Mouse (Mus musculus): ENCODE data around the gene Gemin2.
"Not testable (repeated sequence)": the region's sequence is repeated elsewhere in the genome, so short reads cannot be mapped to it uniquely, and the experiment has no call there.

The Gemin2 gene

GRCm38 (mm10) chr12:59058242-59058641 is 45.0 kb downstream of the Gemin2 start:
- DNase-seq (ENCODE audit: low spot score) = not testable (repeated sequence)

- no peak for DNase-seq (ENCODE audit: low spot score)
Measured at GRCm38 (mm10) chr12:59060322-59060721, 47.1 kb downstream of the Gemin2 start.

GRCm38 (mm10) chr12:59060993-59061595 is 47.9 kb downstream of the Gemin2 start, which contains the start of gene Trappc6b:
Gene Trappc6b (minus strand): TSS chr12:59061472.
- peak; percentile 90 for DNase-seq (ENCODE audit: low spot score)

- no peak for DNase-seq (ENCODE audit: low spot score)
Measured at GRCm38 (mm10) chr12:59064837-59065236, 51.6 kb downstream of the Gemin2 start.

GRCm38 (mm10) chr12:59065776-59066175 is 52.6 kb downstream of the Gemin2 start:
- DNase-seq (ENCODE audit: low spot score) = no peak

- peak; percentile 98 for DNase-seq (ENCODE audit: low spot score)
Measured at GRCm38 (mm10) chr12:59066448-59067077, 53.4 kb downstream of the Gemin2 start, which contains the start of gene Pnn. Gene Pnn (plus strand): TSS chr12:59066884.

GRCm38 (mm10) chr12:59067095-59067494 is 53.9 kb downstream of the Gemin2 start:
- DNase-seq (ENCODE audit: low spot score) = peak; percentile 8

GRCm38 (mm10) chr12:59068791-59069190 is 55.6 kb downstream of the Gemin2 start:
- no peak for DNase-seq (ENCODE audit: low spot score)

GRCm38 (mm10) chr12:59072286-59072685 is 59.1 kb downstream of the Gemin2 start:
- DNase-seq (ENCODE audit: low spot score) = no peak

- DNase-seq (ENCODE audit: low spot score) = no peak
Measured at GRCm38 (mm10) chr12:59074052-59074451, 60.9 kb downstream of the Gemin2 start.

GRCm38 (mm10) chr12:59076996-59077395 is 63.8 kb downstream of the Gemin2 start:
- DNase-seq (ENCODE audit: low spot score) = no peak

GRCm38 (mm10) chr12:59077883-59078282 is 64.7 kb downstream of the Gemin2 start:
- DNase-seq (ENCODE audit: low spot score) = no peak

Measured in embryo, embryonic 10 days (tissue).